Mouse (Mus musculus) neural tube, embryonic 15.5 days (tissue): Measurements from ENCODE around the gene A630095N17Rik. TPM values are rescaled to one million over a fixed set of nuclear protein-coding genes. Genes with fewer than 3 reads are reported as not detected.
A peak's percentile ranks its signal among the peaks of the same experiment; 100 is the strongest.

Source experiments
- ATAC-seq: fragments of 200-750 bp; cut with Nextera tagmentation; 2 replicates; pipeline ENCODE4 v1.8.0; 2017; ENCODE audit warnings: mild to moderate bottlenecking, moderate TSS enrichment, moderate library complexity; ENCODE audit not compliant: low FRiP score
- H3K27ac ChIP-seq: fragments of 300-500 bp; sonication (generic); replicated peaks from 2 replicates; pipeline ENCODE4 v1.5.1; 2015; ENCODE audit warnings: mild to moderate bottlenecking, inconsistent platforms
- H3K27me3 ChIP-seq: fragments of 300-500 bp; sonication (generic); replicated peaks from 2 replicates; pipeline ENCODE4 v1.6.1; 2015; ENCODE audit warnings: inconsistent platforms
- H3K36me3 ChIP-seq: fragments of 300-500 bp; sonication (generic); 2 replicates; pipeline ENCODE4 v1.6.1; 2015; ENCODE audit warnings: inconsistent platforms
- H3K4me1 ChIP-seq: fragments of 300-500 bp; sonication (generic); 2 replicates; pipeline ENCODE4 v1.6.1; 2015; ENCODE audit warnings: inconsistent platforms
- H3K4me2 ChIP-seq: fragments of 300-500 bp; sonication (generic); 2 replicates; pipeline ENCODE4 v1.6.1; 2015; ENCODE audit warnings: inconsistent platforms, mild to moderate bottlenecking, moderate library complexity
- H3K4me3 ChIP-seq: fragments of 300-500 bp; sonication (generic); replicated peaks from 2 replicates; pipeline ENCODE4 v1.5.1; 2015; ENCODE audit warnings: mild to moderate bottlenecking, inconsistent platforms
- H3K9ac ChIP-seq: fragments of 300-500 bp; sonication (generic); replicated peaks from 2 replicates; pipeline ENCODE4 v1.6.1; 2015; ENCODE audit warnings: mild to moderate bottlenecking, inconsistent platforms
- H3K9me3 ChIP-seq: fragments of 300-500 bp; sonication (generic); replicated peaks from 2 replicates; pipeline ENCODE4 v1.6.1; 2016; ENCODE audit warnings: inconsistent platforms
- WGBS: fragments of 180-500 bp; shearing (Covaris S2); methylation state at CpG from one replicate; pipeline ENCODE4 v1.1.7; 2015; ENCODE audit warnings: mixed read lengths; 5-methylcytosine and 5-hydroxymethylcytosine counted together
- polyA plus RNA-seq: library from polyadenylated mRNA; unstranded; fragments of >200 nt; fragmentation: Nextera tagmentation; extraction: Ambion mirVana; gene quantifications from 2 replicates; pipeline ENCODE4 v1.2.1, GENCODE M21; 2015

A630095N17Rik gene
- polyA plus RNA-seq, 1 experiment from 2014 or later = not detected

DNA sequence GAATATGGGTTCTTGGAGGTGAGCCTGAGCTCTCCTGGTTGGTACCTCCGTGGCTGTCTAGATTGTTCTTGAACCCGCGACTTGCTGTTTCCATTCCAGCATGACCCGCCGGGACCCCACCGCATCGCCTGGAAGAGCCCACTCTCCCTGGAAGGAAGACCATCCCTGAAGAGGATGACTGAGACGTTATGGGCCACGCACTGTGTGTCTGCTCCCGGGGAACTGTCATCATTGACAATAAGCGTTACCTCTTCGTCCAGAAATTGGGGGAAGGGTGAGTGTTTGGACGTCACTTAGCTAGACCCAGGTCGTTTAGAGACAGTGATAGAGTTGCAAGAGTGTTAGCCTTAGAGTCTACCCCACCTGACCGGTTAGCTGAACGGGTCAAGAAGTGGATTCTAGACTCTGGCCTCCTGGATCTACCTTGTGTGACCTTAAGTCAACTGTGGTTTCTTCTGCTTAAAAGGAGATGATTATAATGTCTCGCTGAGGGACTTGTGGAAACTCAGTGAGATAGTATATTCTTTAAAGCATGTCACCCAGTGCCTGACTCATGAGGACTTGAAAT lies 20.7 kb downstream of the A630095N17Rik start:
- Histone ChIP-seq H3K36me3 (peaks cover 28% of the 10 kb centered on the region), H3K4me1 (peaks cover 49% of the 10 kb centered on the region), H3K9me3 (no peaks in the 10 kb centered on the region), H3K4me2 (peak overlapping the region; percentile 93), H3K4me3 (peak overlapping the region; percentile 84), H3K27ac (peak overlapping the region; percentile 33; the same call in 1 of the 2 replicates), H3K9ac (peak overlapping the region; percentile 86), H3K27me3 (peaks cover 11% of the 10 kb centered on the region)
- ATAC-seq = peak; percentile 25; the same call in 1 of the 2 replicates
- 13% methylated on average over 17 of the region's 17 CpGs for WGBS

DNA sequence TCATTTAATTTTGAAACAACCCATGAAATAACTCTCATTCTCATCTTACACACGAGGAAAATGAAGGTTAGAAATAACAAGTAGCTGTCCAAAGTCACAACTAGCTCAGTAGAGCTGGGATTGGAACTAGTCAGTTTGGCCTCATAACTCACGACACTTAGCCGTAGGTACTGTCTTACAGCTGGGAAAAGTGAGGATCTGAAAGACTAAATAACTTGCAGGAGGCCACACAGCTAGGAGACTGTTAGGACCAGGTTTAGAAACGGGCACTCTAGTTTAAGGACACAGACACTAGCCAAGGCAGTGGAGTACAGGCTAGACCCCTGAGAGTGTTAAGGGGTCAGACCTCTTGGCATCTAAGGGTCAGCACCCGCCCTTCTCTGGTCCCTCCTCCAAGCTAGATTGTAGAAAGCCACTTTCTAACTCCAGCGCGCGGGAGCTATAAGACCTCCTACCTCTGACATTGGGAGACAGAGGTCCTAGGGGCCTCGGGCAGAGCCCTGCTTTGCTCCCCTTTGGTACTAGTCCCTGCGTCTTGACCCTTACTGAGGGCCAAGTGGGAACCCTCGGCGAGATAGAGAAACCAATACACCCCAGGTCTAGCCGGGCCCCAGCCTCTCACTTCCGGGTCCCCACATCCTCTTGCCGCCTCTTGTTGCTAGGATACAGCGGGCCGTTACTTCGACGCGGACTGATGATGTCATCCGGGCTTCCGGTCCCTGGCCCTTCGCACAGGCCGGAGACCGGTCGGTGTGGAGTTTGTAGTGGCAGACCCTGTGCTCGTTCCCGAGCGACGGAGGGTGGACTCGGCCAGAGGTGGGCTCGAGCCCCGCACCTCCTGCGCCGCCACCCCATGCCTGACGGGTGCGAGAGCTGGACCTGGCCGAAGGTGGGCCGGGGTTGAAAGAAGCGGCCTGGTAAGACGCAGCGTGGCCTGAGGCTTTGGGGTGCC lies 21.5 kb downstream of the A630095N17Rik start, which contains the start of the genes Glb1l and Stk16:
TSS of gene Glb1l (minus strand) at position 678 of the 952 bp plus-strand sequence.
TSS of gene Stk16 (plus strand) at position 703 of the 952 bp plus-strand sequence.
- Histone ChIP-seq H3K9me3 (no peaks in the 10 kb centered on the region), H3K4me1 (peaks cover 49% of the 10 kb centered on the region), H3K9ac (peak within 1 kb of the TSS; percentile 86), H3K27ac (peak within 1 kb of the TSS; percentile 33; the same call in 1 of the 2 replicates), H3K4me2 (peak within 1 kb of the TSS; percentile 93), H3K4me3 (peak within 1 kb of the TSS; percentile 84), H3K27me3 (0 out of 2 replicates have a peak, but pooled peaks cover 2% of the 10 kb centered on the region), H3K36me3 (peaks cover 23% of the 10 kb centered on the region)
- 6% methylated on average over 42 of the region's 42 CpGs for WGBS
- ATAC-seq = peak; percentile 94

DNA sequence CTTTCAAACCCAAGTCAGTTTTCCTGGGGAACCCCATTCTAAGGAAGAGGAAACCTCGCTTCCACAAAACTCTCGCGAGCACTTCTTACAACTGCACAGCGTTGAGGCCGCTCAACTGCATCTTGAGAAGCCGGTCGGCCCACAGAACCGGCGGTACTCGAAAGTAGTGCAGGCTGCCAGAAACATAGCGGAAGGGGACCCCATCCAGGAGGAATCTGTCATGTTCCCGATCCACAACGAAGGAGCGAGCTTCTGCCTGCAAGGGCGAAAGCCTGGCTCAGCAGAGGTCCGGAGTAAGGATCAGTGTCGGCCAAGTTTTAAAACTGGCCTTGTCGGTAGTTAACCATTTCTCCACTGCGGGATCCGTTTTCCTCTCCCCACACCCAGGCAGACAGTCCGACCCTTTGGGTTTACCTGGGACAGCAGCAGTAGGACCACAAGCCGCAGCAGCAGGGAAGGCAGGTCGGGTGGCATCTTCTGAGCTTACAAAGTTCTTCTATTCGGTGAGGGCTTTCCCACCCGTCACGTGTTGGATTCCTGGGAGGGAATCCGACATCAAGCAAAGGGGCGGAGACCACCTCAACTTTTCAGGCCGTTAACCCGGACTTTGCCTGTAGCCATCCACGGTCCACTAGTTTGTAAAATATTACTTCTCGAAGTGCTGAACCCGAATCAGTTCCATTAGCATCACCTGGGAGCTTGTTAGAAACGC lies 22.8 kb downstream of the A630095N17Rik start:
- H3K4me3 ChIP-seq = peak overlapping the region; percentile 84
- WGBS = 17% methylated on average over 34 of the region's 34 CpGs
- peaks cover 48% of the 10 kb centered on the region for H3K4me1 ChIP-seq
- peak overlapping the region; percentile 93 for H3K4me2 ChIP-seq
- no peaks in the 10 kb centered on the region for H3K9me3 ChIP-seq
- no peaks in the 10 kb centered on the region for H3K27me3 ChIP-seq
- H3K36me3 ChIP-seq = peaks cover 18% of the 10 kb centered on the region
- no peak for ATAC-seq
- H3K27ac ChIP-seq = no peak overlapping the region; the same call in 1 of the 2 replicates
- peak overlapping the region; percentile 47 for H3K9ac ChIP-seq

DNA sequence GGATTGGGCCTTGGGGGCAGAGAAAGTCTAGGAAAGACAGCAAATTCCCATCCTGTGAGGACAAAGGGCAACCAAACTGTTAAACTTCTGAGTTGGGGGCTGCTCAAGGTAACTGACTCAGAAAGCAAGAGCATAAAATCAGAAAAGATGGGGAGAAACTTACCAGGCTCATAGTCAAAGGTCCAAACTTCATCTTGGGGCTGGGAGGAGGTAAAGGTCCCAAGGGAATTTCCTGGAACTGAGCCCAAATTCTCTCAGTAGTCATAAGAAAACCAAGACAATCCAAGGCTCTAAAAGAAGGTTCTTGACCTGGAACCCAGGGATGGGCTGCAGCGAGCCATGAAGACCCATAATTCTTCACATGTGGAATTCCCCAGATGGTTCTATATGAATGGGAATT lies 30.7 kb downstream of the A630095N17Rik start:
- Histone ChIP-seq H3K4me1 (no peaks in the 10 kb centered on the region), H3K27ac (no peak overlapping the region), H3K4me2 (no peak overlapping the region), H3K27me3 (no peaks in the 10 kb centered on the region), H3K9me3 (no peaks in the 10 kb centered on the region), H3K4me3 (no peak overlapping the region), H3K36me3 (peaks cover 41% of the 10 kb centered on the region), H3K9ac (no peak overlapping the region)
- ATAC-seq = no peak
- 88% methylated on average over 1 of the region's 1 CpGs for WGBS

DNA sequence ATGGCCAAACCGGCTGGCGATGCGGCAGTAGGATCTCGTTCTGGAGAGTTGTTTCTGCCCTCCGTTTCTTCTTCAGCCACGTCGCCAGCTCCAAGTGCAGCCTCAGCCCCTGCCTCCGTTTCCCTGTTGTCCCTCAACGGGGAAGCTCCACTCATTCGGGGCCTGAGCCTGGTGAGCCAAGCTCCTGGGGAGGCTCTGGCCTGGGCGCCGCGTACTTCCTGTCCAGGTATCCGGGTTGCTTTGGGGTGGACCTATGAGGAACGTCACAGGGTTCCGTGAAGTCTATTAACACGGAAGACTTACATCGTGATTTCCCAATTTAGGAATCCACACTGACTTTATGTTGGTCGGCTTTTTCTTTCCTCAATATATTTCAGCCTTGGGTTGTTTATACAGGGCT lies 39.5 kb downstream of the A630095N17Rik start:
- peak overlapping the region; percentile 91 for H3K27ac ChIP-seq
- H3K9ac ChIP-seq = peak overlapping the region; percentile 91
- under 1% methylated on average over 19 of the region's 19 CpGs for WGBS
- peak; percentile 45; the same call in 1 of the 2 replicates for ATAC-seq
- H3K27me3 ChIP-seq = no peaks in the 10 kb centered on the region
- H3K36me3 ChIP-seq = peaks cover 45% of the 10 kb centered on the region
- no peaks in the 10 kb centered on the region for H3K9me3 ChIP-seq
- peaks cover 30% of the 10 kb centered on the region for H3K4me1 ChIP-seq
- H3K4me2 ChIP-seq = peak overlapping the region; percentile 97
- H3K4me3 ChIP-seq = peak overlapping the region; percentile 67

DNA sequence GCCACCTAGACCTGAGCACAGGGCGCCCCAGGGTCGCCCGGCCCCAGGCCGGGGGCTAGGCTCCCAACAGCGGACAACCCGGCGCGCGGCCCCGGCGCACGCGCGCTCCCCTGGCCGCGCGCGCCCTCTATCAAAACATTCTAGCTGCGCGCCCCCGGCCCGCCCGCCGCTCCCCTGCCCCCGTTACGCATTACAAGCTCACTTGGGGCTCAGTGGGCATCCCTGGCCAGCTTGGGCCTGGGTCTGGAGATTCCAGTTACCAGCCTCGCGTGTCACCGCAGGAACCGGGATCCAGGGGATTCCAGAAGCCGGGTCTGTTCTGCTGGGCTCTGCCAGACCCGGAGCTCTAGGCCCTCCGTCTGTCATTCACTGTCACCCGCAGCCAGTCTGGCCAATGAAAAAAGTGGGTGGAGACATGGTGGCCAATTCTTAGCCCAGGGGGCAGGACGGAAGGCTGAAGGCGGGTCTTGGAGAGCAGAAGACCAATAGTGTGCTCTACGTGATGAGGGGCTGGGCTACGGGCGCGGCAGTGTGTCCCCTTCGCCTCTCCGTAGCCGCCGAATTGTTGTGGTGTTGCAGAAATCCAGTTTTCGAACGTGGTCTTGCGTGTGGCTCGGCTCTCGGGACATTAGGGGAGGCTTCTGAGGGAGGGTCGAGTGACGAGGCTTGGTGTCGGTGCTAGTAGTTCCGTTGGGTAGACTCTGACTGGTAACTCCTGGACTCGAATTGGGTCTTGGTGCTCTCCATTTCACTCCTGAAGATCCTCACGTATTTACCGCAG lies 40.1 kb downstream of the A630095N17Rik start, which contains the start of the genes Ankzf1 and Atg9a:
TSS of gene Ankzf1 (plus strand) at position 530 of the 781 bp plus-strand sequence.
TSS of gene Atg9a (minus strand) at position 575 of the 781 bp plus-strand sequence.
- H3K27me3 ChIP-seq = no peaks in the 10 kb centered on the region
- H3K36me3 ChIP-seq = peaks cover 45% of the 10 kb centered on the region
- H3K4me3 ChIP-seq = peak within 1 kb of the TSS; percentile 67
- H3K9ac ChIP-seq = peak within 1 kb of the TSS; percentile 91
- no peaks in the 10 kb centered on the region for H3K9me3 ChIP-seq
- peak; percentile 99 for ATAC-seq
- peak within 1 kb of the TSS; percentile 97 for H3K27ac ChIP-seq
- H3K4me2 ChIP-seq = peak within 1 kb of the TSS; percentile 97
- WGBS = under 1% methylated on average over 56 of the region's 56 CpGs
- H3K4me1 ChIP-seq = peaks cover 30% of the 10 kb centered on the region

DNA sequence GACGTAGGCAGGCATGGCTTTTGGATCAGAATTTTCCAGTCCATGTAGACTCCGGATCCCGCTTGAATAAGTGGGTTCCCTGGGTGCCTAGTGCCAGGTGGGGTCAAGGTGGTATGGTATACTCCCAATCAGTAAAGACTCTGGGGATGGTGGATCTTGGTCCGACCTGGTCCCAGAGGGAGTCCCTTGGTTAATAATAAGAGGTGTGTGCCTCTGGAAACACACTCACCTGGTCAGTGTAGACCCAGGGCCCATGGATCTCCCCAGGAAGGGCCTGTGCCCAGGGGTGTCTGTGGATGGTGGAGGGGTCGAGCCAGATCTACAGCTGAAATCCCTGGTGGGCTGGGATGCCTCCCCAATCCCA lies 40.7 kb downstream of the A630095N17Rik start:
- Histone ChIP-seq H3K36me3 (peaks cover 45% of the 10 kb centered on the region), H3K9me3 (no peaks in the 10 kb centered on the region), H3K4me3 (peak overlapping the region; percentile 67), H3K9ac (peak overlapping the region; percentile 69), H3K4me1 (peaks cover 30% of the 10 kb centered on the region), H3K27ac (peak overlapping the region; percentile 97), H3K4me2 (peak overlapping the region; percentile 97), H3K27me3 (no peaks in the 10 kb centered on the region)
- ATAC-seq = no peak
- 46% methylated on average over 5 of the region's 5 CpGs for WGBS

DNA sequence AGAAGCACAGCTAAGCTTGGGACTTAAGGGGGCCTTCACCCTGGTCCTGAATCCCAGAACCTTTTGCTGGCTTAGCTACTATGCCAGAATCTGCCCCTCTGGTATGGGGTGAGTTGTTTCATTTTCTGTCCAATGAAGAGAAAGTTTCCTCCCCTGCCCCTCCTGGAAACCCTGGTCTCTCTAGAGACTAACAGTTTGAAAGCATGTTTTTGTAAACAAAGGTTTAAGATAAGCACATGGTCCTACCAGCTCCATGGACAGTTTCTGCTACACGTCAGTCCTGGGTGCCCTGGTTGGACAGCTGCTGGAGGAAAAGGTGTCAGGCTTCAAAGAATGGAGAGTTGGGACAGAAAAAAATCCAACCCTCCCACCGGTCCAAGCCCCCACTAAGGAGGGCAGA lies 41.3 kb downstream of the A630095N17Rik start:
- WGBS = 82% methylated on average over 2 of the region's 2 CpGs
- no peak overlapping the region for H3K9ac ChIP-seq
- peaks cover 46% of the 10 kb centered on the region for H3K36me3 ChIP-seq
- peaks cover 30% of the 10 kb centered on the region for H3K4me1 ChIP-seq
- H3K27me3 ChIP-seq = no peaks in the 10 kb centered on the region
- no peaks in the 10 kb centered on the region for H3K9me3 ChIP-seq
- no peak overlapping the region for H3K4me3 ChIP-seq
- H3K27ac ChIP-seq = no peak overlapping the region
- no peak for ATAC-seq
- peak overlapping the region; percentile 97 for H3K4me2 ChIP-seq

DNA sequence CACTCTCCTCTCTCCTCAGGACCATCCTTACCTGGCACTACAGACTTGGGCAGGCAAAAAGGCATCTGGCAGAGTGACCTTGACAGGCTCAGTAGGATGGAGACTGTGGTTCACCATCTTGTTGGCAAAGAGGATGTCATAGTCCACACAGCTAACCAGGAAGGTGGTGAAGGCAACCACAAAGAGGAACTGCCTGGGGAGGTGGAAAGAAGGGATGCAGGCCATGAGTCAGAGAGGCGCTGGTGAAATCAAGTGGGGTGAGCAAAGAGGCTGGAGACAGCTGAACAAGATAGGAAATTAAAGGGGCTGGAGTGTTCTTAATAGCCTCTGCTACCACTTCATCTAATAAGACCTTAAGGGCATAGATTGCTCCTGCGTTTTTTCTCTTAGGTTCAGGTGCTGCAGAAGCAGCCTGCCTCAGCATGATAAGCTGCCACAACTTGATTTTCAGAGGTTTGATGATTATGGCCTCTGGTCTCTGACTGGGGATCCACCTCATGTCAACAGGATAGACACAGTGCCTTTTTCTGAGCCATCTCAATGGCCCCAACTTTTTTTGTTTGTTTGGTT lies 43.9 kb downstream of the A630095N17Rik start:
- peaks cover 63% of the 10 kb centered on the region for H3K36me3 ChIP-seq
- peaks cover 22% of the 10 kb centered on the region for H3K4me1 ChIP-seq
- ATAC-seq = no peak
- no peak overlapping the region for H3K4me2 ChIP-seq
- H3K9me3 ChIP-seq = no peaks in the 10 kb centered on the region
- H3K27ac ChIP-seq = no peak overlapping the region
- no peaks in the 10 kb centered on the region for H3K27me3 ChIP-seq
- no peak overlapping the region for H3K4me3 ChIP-seq
- WGBS = 83% methylated on average over 2 of the region's 2 CpGs
- H3K9ac ChIP-seq = no peak overlapping the region

DNA sequence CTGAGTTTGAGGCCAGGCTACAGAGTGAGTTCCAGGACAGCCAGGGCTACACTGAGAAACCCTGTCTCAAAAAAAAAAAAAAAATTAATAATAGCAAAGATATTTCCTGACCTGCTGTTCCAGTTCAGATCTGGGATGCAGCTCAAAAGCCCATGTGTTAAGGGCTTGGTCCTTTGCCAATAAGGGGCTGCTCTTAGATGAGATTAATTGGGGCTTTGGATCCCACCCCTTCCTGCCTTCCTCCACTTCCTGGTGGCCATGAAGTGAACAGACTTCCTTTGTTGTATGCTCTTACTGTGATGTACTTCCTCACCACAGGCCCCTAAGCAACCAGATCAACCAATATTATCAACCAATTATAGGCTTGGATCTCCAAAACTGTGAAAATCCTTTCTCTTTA lies 44.8 kb downstream of the A630095N17Rik start:
- no peak for ATAC-seq
- H3K4me1 ChIP-seq = peaks cover 16% of the 10 kb centered on the region
- peaks cover 72% of the 10 kb centered on the region for H3K36me3 ChIP-seq

More for the DNA sequence above, 44.8 kb downstream of the A630095N17Rik start:
- no peak overlapping the region for H3K9ac ChIP-seq
- no peak overlapping the region for H3K4me2 ChIP-seq
- no peak overlapping the region for H3K27ac ChIP-seq
- no peaks in the 10 kb centered on the region for H3K9me3 ChIP-seq
- no peaks in the 10 kb centered on the region for H3K27me3 ChIP-seq
- H3K4me3 ChIP-seq = no peak overlapping the region
